Mouse (Mus musculus) forebrain, embryonic 15.5 days (tissue): Measurements from ENCODE around the gene Zfyve16. TPM values are rescaled to one million over a fixed set of nuclear protein-coding genes. Genes with fewer than 3 reads are reported as not detected.

Experiments used
- ATAC-seq: fragments of 200-750 bp; cut with Nextera tagmentation; replicated peaks from 2 replicates; pipeline ENCODE4 v1.8.0; 2017; ENCODE audit warnings: mild to moderate bottlenecking, moderate TSS enrichment, moderate library complexity
- H3K27ac ChIP-seq: fragments of 300-500 bp; sonication (generic); replicated peaks from 2 replicates; pipeline ENCODE4 v1.5.1; 2015; ENCODE audit warnings: mild to moderate bottlenecking, inconsistent platforms
- H3K27me3 ChIP-seq: fragments of 300-500 bp; sonication (generic); 2 replicates; pipeline ENCODE4 v1.6.1; 2015; ENCODE audit warnings: inconsistent platforms
- H3K36me3 ChIP-seq: fragments of 300-500 bp; sonication (generic); 2 replicates; pipeline ENCODE4 v1.6.1; 2015; ENCODE audit warnings: mild to moderate bottlenecking, inconsistent platforms
- H3K4me1 ChIP-seq: fragments of 300-500 bp; sonication (generic); 2 replicates; pipeline ENCODE4 v1.6.1; 2015; ENCODE audit warnings: inconsistent platforms
- H3K4me2 ChIP-seq: fragments of 300-500 bp; sonication (generic); replicated peaks from 2 replicates; pipeline ENCODE4 v1.6.1; 2015; ENCODE audit warnings: mild to moderate bottlenecking, inconsistent platforms
- H3K4me3 ChIP-seq: fragments of 300-500 bp; sonication (generic); 2 replicates; pipeline ENCODE4 v1.5.1; 2015; ENCODE audit warnings: mild to moderate bottlenecking, inconsistent platforms
- H3K9ac ChIP-seq: fragments of 300-500 bp; sonication (generic); replicated peaks from 2 replicates; pipeline ENCODE4 v1.6.1; 2015; ENCODE audit warnings: mild to moderate bottlenecking, inconsistent platforms
- H3K9me3 ChIP-seq: fragments of 300-500 bp; sonication (generic); 2 replicates; pipeline ENCODE4 v1.6.1; 2016; ENCODE audit warnings: inconsistent platforms
- WGBS: fragments of 180-500 bp; shearing (Covaris S2); methylation state at CpG from one replicate; pipeline ENCODE4 v1.1.7; 2015; ENCODE audit warnings: mixed read lengths; 5-methylcytosine and 5-hydroxymethylcytosine counted together
- polyA plus RNA-seq: library from polyadenylated mRNA; unstranded; fragments of >200 nt; fragmentation: Nextera tagmentation; extraction: Ambion mirVana; gene quantifications from 2 replicates; pipeline ENCODE4 v1.2.1, GENCODE M21; 2015

Zfyve16 gene
- polyA plus RNA-seq, 1 experiment from 2014 or later, result 11.5 TPM

- Histone ChIP-seq H3K4me2 (peak overlapping the region; percentile 65), H3K4me3 (peak overlapping the region; percentile 57), H3K4me1 (peaks cover 11% of the 10 kb centered on the region), H3K9ac (peak overlapping the region; percentile 73), H3K27me3 (no peaks in the 10 kb centered on the region), H3K36me3 (0 out of 2 replicates have a peak, but pooled peaks cover 3% of the 10 kb centered on the region), H3K9me3 (no peaks in the 10 kb centered on the region), H3K27ac (peak overlapping the region; percentile 93)
- 2% methylated on average over 46 of the region's 47 CpGs for WGBS
- peak; percentile 95 for ATAC-seq
These were observed 594 bp downstream of the Zfyve16 start for GRCm38 (mm10) chr13:92529828-92530720.

GRCm38 (mm10) chr13:92523178-92523813 is 7.4 kb downstream of the Zfyve16 start:
- H3K4me2 ChIP-seq, result no peak overlapping the region
- WGBS, result 92% methylated on average over 5 of the region's 5 CpGs

GRCm38 (mm10) chr13:92504871-92505270 is 25.8 kb downstream of the Zfyve16 start:
- Histone ChIP-seq H3K9me3 (no peaks in the 10 kb centered on the region), H3K4me1 (no peaks in the 10 kb centered on the region), H3K4me2 (no peak overlapping the region), H3K27ac (no peak overlapping the region), H3K4me3 (no peak overlapping the region), H3K36me3 (peaks cover 38% of the 10 kb centered on the region), H3K9ac (no peak overlapping the region), H3K27me3 (no peaks in the 10 kb centered on the region)
- 88% methylated on average over 12 of the region's 12 CpGs for WGBS
- no peak for ATAC-seq

More at GRCm38 (mm10) chr13:92523178-92523813, 7.4 kb downstream of the Zfyve16 start:
- H3K4me1 ChIP-seq, result no peaks in the 10 kb centered on the region
- H3K4me3 ChIP-seq, result no peak overlapping the region
- no peak overlapping the region for H3K9ac ChIP-seq
- no peak for ATAC-seq
- H3K27ac ChIP-seq, result no peak overlapping the region
- no peaks in the 10 kb centered on the region for H3K9me3 ChIP-seq
- no peaks in the 10 kb centered on the region for H3K27me3 ChIP-seq
- peaks cover 33% of the 10 kb centered on the region for H3K36me3 ChIP-seq

GRCm38 (mm10) chr13:92491923-92492322 is 38.7 kb downstream of the Zfyve16 start:
- Histone ChIP-seq H3K9me3 (no peaks in the 10 kb centered on the region), H3K9ac (no peak overlapping the region), H3K4me1 (no peaks in the 10 kb centered on the region), H3K36me3 (peaks cover 28% of the 10 kb centered on the region), H3K4me3 (no peak overlapping the region), H3K27ac (no peak overlapping the region), H3K4me2 (no peak overlapping the region), H3K27me3 (no peaks in the 10 kb centered on the region)
- no peak for ATAC-seq
- WGBS, result 95% methylated on average over 1 of the region's 1 CpGs

- Histone ChIP-seq H3K4me1 (no peaks in the 10 kb centered on the region), H3K36me3 (peaks cover 34% of the 10 kb centered on the region), H3K9me3 (no peaks in the 10 kb centered on the region), H3K4me3 (no peak overlapping the region), H3K9ac (no peak overlapping the region), H3K27me3 (no peaks in the 10 kb centered on the region), H3K4me2 (no peak overlapping the region), H3K27ac (no peak overlapping the region)
- WGBS, result 50% methylated on average over 4 of the region's 4 CpGs
- no peak for ATAC-seq
These were observed 39.9 kb downstream of the Zfyve16 start for GRCm38 (mm10) chr13:92490817-92491216.

- peak within 1 kb of the TSS; percentile 82 for H3K4me2 ChIP-seq
- H3K9me3 ChIP-seq, result no peaks in the 10 kb centered on the region
- peak within 1 kb of the TSS; percentile 51 for H3K9ac ChIP-seq
- H3K4me3 ChIP-seq, result peak within 1 kb of the TSS; percentile 51
- H3K36me3 ChIP-seq, result peaks cover 7% of the 10 kb centered on the region; the same call in 1 of the 2 replicates
- H3K27me3 ChIP-seq, result no peaks in the 10 kb centered on the region
- H3K27ac ChIP-seq, result peak within 1 kb of the TSS; percentile 81
- peaks cover 3% of the 10 kb centered on the region; the same call in 1 of the 2 replicates for H3K4me1 ChIP-seq
- ATAC-seq, result peak; percentile 99
- 7% methylated on average over 19 of the region's 19 CpGs for whole genome bisulfite sequencing
These were observed 46.7 kb downstream of the Zfyve16 start, which contains the start of gene Fam151b for GRCm38 (mm10) chr13:92483852-92484463. TSS of gene Fam151b (minus strand) at chr13:92484015.

- Histone ChIP-seq H3K9me3 (no peaks in the 10 kb centered on the region), H3K4me2 (peak overlapping the region; percentile 82), H3K27me3 (no peaks in the 10 kb centered on the region), H3K36me3 (peaks cover 7% of the 10 kb centered on the region; the same call in 1 of the 2 replicates), H3K4me1 (peaks cover 3% of the 10 kb centered on the region; the same call in 1 of the 2 replicates), H3K4me3 (peak overlapping the region; percentile 51), H3K27ac (peak overlapping the region; percentile 81), H3K9ac (peak overlapping the region; percentile 51)
- WGBS, result 3% methylated on average over 3 of the region's 3 CpGs
- peak; percentile 53 for ATAC-seq
These were observed 47.3 kb downstream of the Zfyve16 start for GRCm38 (mm10) chr13:92483348-92483747.

- ATAC-seq, result no peak
- H3K27ac ChIP-seq, result no peak overlapping the region
- H3K9me3 ChIP-seq, result no peaks in the 10 kb centered on the region
- peaks cover 7% of the 10 kb centered on the region; the same call in 1 of the 2 replicates for H3K36me3 ChIP-seq
- 77% methylated on average over 2 of the region's 2 CpGs for WGBS
- no peaks in the 10 kb centered on the region for H3K27me3 ChIP-seq
- no peak overlapping the region for H3K4me3 ChIP-seq
- H3K9ac ChIP-seq, result no peak overlapping the region
- H3K4me2 ChIP-seq, result no peak overlapping the region
- H3K4me1 ChIP-seq, result no peaks in the 10 kb centered on the region
These were observed 60.5 kb downstream of the Zfyve16 start for GRCm38 (mm10) chr13:92470151-92470550.

GRCm38 (mm10) chr13:92469381-92469780 is 61.3 kb downstream of the Zfyve16 start:
- H3K9me3 ChIP-seq, result no peaks in the 10 kb centered on the region
- no peaks in the 10 kb centered on the region for H3K27me3 ChIP-seq
- no peaks in the 10 kb centered on the region for H3K4me1 ChIP-seq
- ATAC-seq, result no peak
- peaks cover 7% of the 10 kb centered on the region; the same call in 1 of the 2 replicates for H3K36me3 ChIP-seq
- H3K4me3 ChIP-seq, result no peak overlapping the region
- H3K9ac ChIP-seq, result no peak overlapping the region
- 84% methylated on average over 2 of the region's 2 CpGs for WGBS
- no peak overlapping the region for H3K4me2 ChIP-seq
- H3K27ac ChIP-seq, result no peak overlapping the region

- no peak overlapping the region for H3K27ac ChIP-seq
- peaks cover 7% of the 10 kb centered on the region; the same call in 1 of the 2 replicates for H3K36me3 ChIP-seq
- no peaks in the 10 kb centered on the region for H3K9me3 ChIP-seq
- no peak overlapping the region for H3K9ac ChIP-seq
- no peak for ATAC-seq
- H3K4me1 ChIP-seq, result no peaks in the 10 kb centered on the region
- no peaks in the 10 kb centered on the region for H3K27me3 ChIP-seq
- H3K4me2 ChIP-seq, result no peak overlapping the region
- WGBS, result 71% methylated on average over 9 of the region's 9 CpGs
- no peak overlapping the region for H3K4me3 ChIP-seq
These were observed 62.8 kb downstream of the Zfyve16 start for GRCm38 (mm10) chr13:92467891-92468290.

GRCm38 (mm10) chr13:92464698-92465097 is 66.0 kb downstream of the Zfyve16 start:
- Histone ChIP-seq H3K36me3 (peaks cover 7% of the 10 kb centered on the region; the same call in 1 of the 2 replicates), H3K9me3 (no peaks in the 10 kb centered on the region), H3K27me3 (no peaks in the 10 kb centered on the region), H3K4me3 (no peak overlapping the region), H3K27ac (no peak overlapping the region), H3K4me2 (no peak overlapping the region), H3K4me1 (no peaks in the 10 kb centered on the region), H3K9ac (no peak overlapping the region)
- ATAC-seq, result no peak
- WGBS, result 94% methylated on average over 3 of the region's 3 CpGs

GRCm38 (mm10) chr13:92446872-92447271 is 83.8 kb downstream of the Zfyve16 start:
- 91% methylated on average over 7 of the region's 7 CpGs for WGBS

More at GRCm38 (mm10) chr13:92446872-92447271, 83.8 kb downstream of the Zfyve16 start:
- Histone ChIP-seq H3K4me3 (no peak overlapping the region), H3K27ac (no peak overlapping the region), H3K36me3 (no peaks in the 10 kb centered on the region), H3K4me2 (no peak overlapping the region), H3K4me1 (no peaks in the 10 kb centered on the region), H3K9ac (no peak overlapping the region), H3K9me3 (no peaks in the 10 kb centered on the region), H3K27me3 (no peaks in the 10 kb centered on the region)
- no peak for ATAC-seq
